Mouse (Mus musculus) liver, embryonic 13.5 days (tissue): Measurements from ENCODE around the gene Ino80d. TPM values are rescaled to one million over a fixed set of nuclear protein-coding genes. Genes with fewer than 3 reads are reported as not detected.
"Not testable (repeated sequence)": the region's sequence is repeated elsewhere in the genome, so short reads cannot be mapped to it uniquely, and the experiment has no call there.

Experiments used
- ATAC-seq: fragments of 200-750 bp; cut with Nextera tagmentation; 2 replicates; pipeline ENCODE4 v1.8.0; 2017; ENCODE audit warnings: low read depth, mild to moderate bottlenecking, moderate number of reproducible peaks, moderate library complexity
- DNase-seq: peaks from one replicate; pipeline ENCODE4 v3.0.0; 2022
- H3K27ac ChIP-seq: fragments of 300-500 bp; sonication (generic); 2 replicates; pipeline ENCODE4 v1.5.1; 2015; ENCODE audit warnings: moderate library complexity, mild to moderate bottlenecking, inconsistent platforms
- H3K27me3 ChIP-seq: fragments of 300-500 bp; sonication (generic); 2 replicates; pipeline ENCODE4 v1.6.1; 2015; ENCODE audit warnings: mild to moderate bottlenecking, inconsistent platforms
- H3K36me3 ChIP-seq: fragments of 300-500 bp; sonication (generic); 2 replicates; pipeline ENCODE4 v1.6.1; 2015; ENCODE audit warnings: mild to moderate bottlenecking, inconsistent platforms
- H3K4me1 ChIP-seq: fragments of 300-500 bp; sonication (generic); replicated peaks from 2 replicates; pipeline ENCODE4 v1.6.1; 2015; ENCODE audit warnings: inconsistent platforms
- H3K4me2 ChIP-seq: fragments of 300-500 bp; sonication (generic); 2 replicates; pipeline ENCODE4 v1.6.1; 2015; ENCODE audit warnings: inconsistent platforms, mild to moderate bottlenecking, moderate library complexity
- H3K4me3 ChIP-seq: fragments of 300-500 bp; sonication (generic); replicated peaks from 2 replicates; pipeline ENCODE4 v1.5.1; 2015; ENCODE audit warnings: mild to moderate bottlenecking, inconsistent platforms
- H3K9ac ChIP-seq: fragments of 300-500 bp; sonication (generic); 2 replicates; pipeline ENCODE4 v1.6.1; 2015; ENCODE audit warnings: mild to moderate bottlenecking, inconsistent platforms
- H3K9me3 ChIP-seq: fragments of 300-500 bp; sonication (generic); replicated peaks from 2 replicates; pipeline ENCODE4 v1.6.1; 2016; ENCODE audit warnings: inconsistent platforms
- WGBS: fragments of 180-500 bp; shearing (Covaris S2); methylation state at CpG from one replicate; pipeline ENCODE4 v1.1.7; 2015; ENCODE audit not compliant: insufficient replicate concordance; 5-methylcytosine and 5-hydroxymethylcytosine counted together
- polyA plus RNA-seq: library from polyadenylated mRNA; unstranded; fragments of >200 nt; fragmentation: Nextera tagmentation; extraction: Ambion mirVana; gene quantifications from 2 replicates; pipeline ENCODE4 v1.2.1, GENCODE M21; 2015

Gene Ino80d
- 3.8 and 4.8 TPM in 2 replicates for polyA plus RNA-seq

- ATAC-seq (peak; percentile 83), DNase-seq (peak; percentile 73)
- Histone ChIP-seq H3K36me3 (peaks cover 21% of the 10 kb centered on the region), H3K4me3 (peak within 1 kb of the TSS; percentile 88), H3K27me3 (no peaks in the 10 kb centered on the region), H3K4me1 (peaks cover 51% of the 10 kb centered on the region), H3K4me2 (peak within 1 kb of the TSS; percentile 87), H3K27ac (peak within 1 kb of the TSS; percentile 96), H3K9me3 (no peaks in the 10 kb centered on the region), H3K9ac (peak within 1 kb of the TSS; percentile 98)
- 0% methylated on average over 28 of the region's 42 CpGs for WGBS
Observed at GRCm38 (mm10) chr1:63114136-63114781, at the start of gene Ino80d. Gene Ino80d (minus strand): TSS chr1:63114667.

- Histone ChIP-seq H3K27me3 (no peaks in the 10 kb centered on the region), H3K27ac (no peak overlapping the region), H3K4me3 (no peak overlapping the region), H3K9me3 (no peaks in the 10 kb centered on the region), H3K4me1 (no peaks in the 10 kb centered on the region), H3K36me3 (peaks cover 52% of the 10 kb centered on the region), H3K4me2 (no peak overlapping the region), H3K9ac (no peak overlapping the region)
- WGBS = 84% methylated on average over 13 of the region's 13 CpGs
- DNase-seq = no peak
- ATAC-seq = no peak
Observed at GRCm38 (mm10) chr1:63140231-63140630, 25.8 kb upstream of the Ino80d start.

DNA sequence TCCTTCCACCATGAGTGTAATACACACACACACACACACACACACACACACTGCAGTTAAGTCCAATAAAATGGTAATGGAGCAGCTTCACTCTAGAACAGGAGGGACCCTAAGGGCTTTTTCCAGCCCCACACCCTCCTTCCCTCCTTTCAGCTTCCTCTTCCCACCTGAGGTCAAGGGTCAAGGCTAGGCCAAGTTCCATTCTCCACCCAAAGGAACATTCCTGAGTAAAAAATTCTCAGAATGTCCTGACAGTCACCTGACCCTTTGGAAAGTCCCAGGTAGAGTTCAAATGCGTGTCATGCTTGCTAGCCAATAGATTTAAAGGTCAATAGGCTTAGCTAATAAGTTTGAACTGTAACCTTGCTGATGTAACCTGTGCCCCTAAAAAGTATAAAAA is 24.1 kb upstream of the Ino80d start:
- ATAC-seq, H3K9me3 ChIP-seq, H3K4me1 ChIP-seq, DNase-seq, H3K27me3 ChIP-seq, H3K4me3 ChIP-seq, H3K27ac ChIP-seq, H3K4me2 ChIP-seq, H3K9ac ChIP-seq: not testable (repeated sequence)
- H3K36me3 ChIP-seq = peaks cover 37% of the 10 kb centered on the region
- 71% methylated on average over 1 of the region's 1 CpGs for WGBS

DNA sequence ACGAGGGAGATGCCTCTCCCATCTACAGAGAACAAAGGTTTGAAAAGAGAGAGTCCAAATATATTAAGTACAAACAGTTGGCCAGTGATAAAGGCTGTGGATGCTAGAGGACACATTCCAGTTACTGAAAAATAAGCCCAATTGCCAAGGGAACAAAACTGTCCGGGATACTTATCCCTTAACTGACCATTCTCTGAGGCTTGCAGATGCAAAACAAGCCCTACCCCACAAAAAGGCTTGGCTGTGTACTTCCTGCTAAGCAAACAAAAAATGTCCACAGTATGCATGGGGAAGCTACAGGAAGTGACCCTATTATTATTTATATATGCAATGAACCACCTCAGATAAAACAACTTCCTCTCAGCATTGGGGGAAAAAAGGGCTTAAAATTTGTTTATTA is 23.5 kb upstream of the Ino80d start:
- Histone ChIP-seq H3K9ac (no peak overlapping the region), H3K27ac (no peak overlapping the region), H3K4me1 (0 out of 2 replicates have a peak, but pooled peaks cover under 1% of the 10 kb centered on the region), H3K4me3 (no peak overlapping the region), H3K9me3 (no peaks in the 10 kb centered on the region), H3K27me3 (no peaks in the 10 kb centered on the region), H3K4me2 (no peak overlapping the region), H3K36me3 (peaks cover 32% of the 10 kb centered on the region)
- 71% methylated on average over 2 of the region's 2 CpGs for WGBS
- ATAC-seq = no peak
- DNase-seq = no peak

DNA sequence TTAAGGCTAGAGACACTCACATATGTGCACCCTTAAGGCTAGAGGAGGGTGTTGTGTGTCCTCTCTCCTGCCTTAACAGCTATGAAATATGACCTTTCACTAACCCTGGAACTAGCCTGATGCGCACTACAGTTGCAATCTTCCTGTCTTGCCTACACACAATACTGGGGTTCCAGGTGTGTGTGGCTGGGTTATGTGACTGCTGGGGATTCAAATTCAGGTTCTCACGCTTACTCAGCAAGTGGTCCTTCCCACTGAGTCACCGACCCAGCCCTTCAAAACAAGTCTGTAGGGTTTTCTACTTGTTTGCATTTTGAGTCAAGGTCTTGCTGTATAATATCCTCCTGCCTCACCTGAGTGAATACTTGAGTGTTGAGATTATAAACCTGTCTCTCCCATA is 20.1 kb upstream of the Ino80d start:
- H3K9me3 ChIP-seq = no peaks in the 10 kb centered on the region
- 71% methylated on average over 3 of the region's 3 CpGs for WGBS
- no peak for ATAC-seq

GRCm38 (mm10) chr1:63131766-63132165 is 17.3 kb upstream of the Ino80d start:
- no peak overlapping the region for H3K4me2 ChIP-seq
- DNase-seq (no peak), ATAC-seq (no peak)
- peaks cover 21% of the 10 kb centered on the region for H3K4me1 ChIP-seq
- H3K9ac ChIP-seq = no peak overlapping the region
- WGBS = 81% methylated on average over 11 of the region's 11 CpGs
- H3K36me3 ChIP-seq = peaks cover 6% of the 10 kb centered on the region
- no peak overlapping the region for H3K27ac ChIP-seq
- no peaks in the 10 kb centered on the region for H3K9me3 ChIP-seq
- no peaks in the 10 kb centered on the region for H3K27me3 ChIP-seq
- H3K4me3 ChIP-seq = no peak overlapping the region

More for the DNA sequence above, 20.1 kb upstream of the Ino80d start:
- Histone ChIP-seq H3K9ac (no peak overlapping the region), H3K27ac (no peak overlapping the region), H3K27me3 (no peaks in the 10 kb centered on the region), H3K4me1 (peaks cover 15% of the 10 kb centered on the region), H3K4me2 (no peak overlapping the region), H3K4me3 (no peak overlapping the region), H3K36me3 (peaks cover 11% of the 10 kb centered on the region)
- no peak for DNase-seq

GRCm38 (mm10) chr1:63130883-63131282 is 16.4 kb upstream of the Ino80d start:
- WGBS = 43% methylated on average over 2 of the region's 2 CpGs
- DNase-seq (no peak), ATAC-seq (no peak)
- Histone ChIP-seq H3K4me1 (peaks cover 21% of the 10 kb centered on the region), H3K9ac (no peak overlapping the region), H3K36me3 (peaks cover 10% of the 10 kb centered on the region), H3K4me2 (no peak overlapping the region), H3K27me3 (no peaks in the 10 kb centered on the region), H3K27ac (no peak overlapping the region), H3K4me3 (no peak overlapping the region), H3K9me3 (no peaks in the 10 kb centered on the region)

- 5% methylated on average over 18 of the region's 18 CpGs for WGBS
- peaks cover 17% of the 10 kb centered on the region for H3K36me3 ChIP-seq
- peaks cover 27% of the 10 kb centered on the region for H3K4me1 ChIP-seq
- peak overlapping the region; percentile 64 for H3K9ac ChIP-seq
- DNase-seq = peak; percentile 63
- peak; percentile 66 for ATAC-seq
- H3K9me3 ChIP-seq = no peaks in the 10 kb centered on the region
- no peaks in the 10 kb centered on the region for H3K27me3 ChIP-seq
- peak overlapping the region; percentile 47 for H3K4me3 ChIP-seq
- peak overlapping the region; percentile 44 for H3K27ac ChIP-seq
- H3K4me2 ChIP-seq = peak overlapping the region; percentile 70
Observed at GRCm38 (mm10) chr1:63129857-63130690, 15.6 kb upstream of the Ino80d start.

GRCm38 (mm10) chr1:63129273-63129672 is 14.8 kb upstream of the Ino80d start:
- ATAC-seq (no peak), DNase-seq (no peak)
- Histone ChIP-seq H3K9me3 (no peaks in the 10 kb centered on the region), H3K9ac (no peak overlapping the region), H3K4me3 (no peak overlapping the region), H3K4me2 (peak overlapping the region; percentile 70), H3K4me1 (peaks cover 30% of the 10 kb centered on the region), H3K36me3 (peaks cover 23% of the 10 kb centered on the region), H3K27ac (no peak overlapping the region), H3K27me3 (no peaks in the 10 kb centered on the region)
- 66% methylated on average over 3 of the region's 3 CpGs for WGBS

GRCm38 (mm10) chr1:63126206-63126605 is 11.7 kb upstream of the Ino80d start:
- Histone ChIP-seq H3K9ac (no peak overlapping the region), H3K27ac (no peak overlapping the region), H3K36me3 (peaks cover 51% of the 10 kb centered on the region), H3K4me2 (no peak overlapping the region), H3K9me3 (no peaks in the 10 kb centered on the region), H3K4me1 (peaks cover 33% of the 10 kb centered on the region), H3K27me3 (no peaks in the 10 kb centered on the region), H3K4me3 (no peak overlapping the region)
- no peak for DNase-seq
- ATAC-seq = no peak
- WGBS = 67% methylated on average over 3 of the region's 3 CpGs

DNA sequence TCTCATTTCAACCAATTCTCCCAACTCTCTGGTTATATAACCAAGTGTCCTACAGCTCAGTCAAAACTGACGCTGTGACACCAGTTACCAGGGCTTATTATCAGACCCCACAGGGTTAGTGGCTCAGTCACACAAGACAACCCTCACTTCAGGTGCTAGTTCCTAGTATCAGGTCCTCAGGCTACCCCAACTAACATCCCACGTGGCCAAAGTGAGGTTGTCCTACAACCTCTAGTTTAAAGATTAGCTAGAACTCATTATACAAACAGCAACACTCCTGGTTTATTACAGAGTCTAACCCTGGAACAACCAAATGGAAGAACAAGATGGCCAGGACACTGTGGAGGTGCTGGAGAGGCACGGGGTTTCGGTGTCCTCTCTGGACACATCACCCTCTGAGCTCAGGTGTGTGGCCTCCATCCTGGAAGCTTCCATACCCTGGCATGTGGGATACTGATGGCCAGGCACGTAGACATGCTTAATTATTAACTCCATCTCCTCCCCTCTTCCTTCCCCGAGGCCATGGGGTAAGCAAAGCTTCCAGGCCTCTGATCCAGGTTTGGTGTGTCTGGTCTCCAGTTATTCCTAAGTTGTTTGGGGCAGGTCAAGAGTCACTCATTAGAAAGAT is 9.5 kb upstream of the Ino80d start:
- DNase-seq (no peak), ATAC-seq (peak; percentile 44)
- Histone ChIP-seq H3K36me3 (peaks cover 72% of the 10 kb centered on the region), H3K4me3 (no peak overlapping the region), H3K9me3 (no peaks in the 10 kb centered on the region), H3K27me3 (no peaks in the 10 kb centered on the region), H3K4me1 (peaks cover 33% of the 10 kb centered on the region), H3K4me2 (no peak overlapping the region), H3K9ac (no peak overlapping the region), H3K27ac (peak overlapping the region; percentile 73)
- 74% methylated on average over 6 of the region's 6 CpGs for whole genome bisulfite sequencing
